Mouse (Mus musculus) cortical plate, adult 2 months (tissue): Measurements from ENCODE around the gene Dohh.

ENCODE experiments used
- CTCF ChIP-seq: fragments of 200-500 bp; IDR thresholded peaks from 2 replicates; pipeline ENCODE4 v1.5.1; 2011; ENCODE audit warnings: mild to moderate bottlenecking, control low read depth, low read length; ENCODE audit not compliant: insufficient read depth; ENCODE audit errors: extremely low read depth
- POLR2A ChIP-seq: fragments of 200-500 bp; IDR thresholded peaks from 2 replicates; pipeline ENCODE4 v1.6.1; 2011; ENCODE audit warnings: mild to moderate bottlenecking, low read length, control low read depth; ENCODE audit not compliant: insufficient read depth; ENCODE audit errors: extremely low read depth

- no peak for TF ChIP-seq CTCF
- no peak for TF ChIP-seq POLR2A
These were observed 35.1 kb upstream of the Dohh start for GRCm38 (mm10) chr10:81349146-81349545.
